Mouse (Mus musculus) forebrain, embryonic 15.5 days (tissue): ENCODE results near the gene Npas3. TPM values are rescaled to one million over a fixed set of nuclear protein-coding genes. Genes with fewer than 3 reads are reported as not detected.

ENCODE experiments used
- ATAC-seq: fragments of 200-750 bp; cut with Nextera tagmentation; replicated peaks from 2 replicates; pipeline ENCODE4 v1.8.0; 2017; ENCODE audit warnings: mild to moderate bottlenecking, moderate TSS enrichment, moderate library complexity
- H3K27ac ChIP-seq: fragments of 300-500 bp; sonication (generic); replicated peaks from 2 replicates; pipeline ENCODE4 v1.5.1; 2015; ENCODE audit warnings: mild to moderate bottlenecking, inconsistent platforms
- H3K27me3 ChIP-seq: fragments of 300-500 bp; sonication (generic); 2 replicates; pipeline ENCODE4 v1.6.1; 2015; ENCODE audit warnings: inconsistent platforms
- H3K36me3 ChIP-seq: fragments of 300-500 bp; sonication (generic); 2 replicates; pipeline ENCODE4 v1.6.1; 2015; ENCODE audit warnings: mild to moderate bottlenecking, inconsistent platforms
- H3K4me1 ChIP-seq: fragments of 300-500 bp; sonication (generic); 2 replicates; pipeline ENCODE4 v1.6.1; 2015; ENCODE audit warnings: inconsistent platforms
- H3K4me2 ChIP-seq: fragments of 300-500 bp; sonication (generic); replicated peaks from 2 replicates; pipeline ENCODE4 v1.6.1; 2015; ENCODE audit warnings: mild to moderate bottlenecking, inconsistent platforms
- H3K4me3 ChIP-seq: fragments of 300-500 bp; sonication (generic); 2 replicates; pipeline ENCODE4 v1.5.1; 2015; ENCODE audit warnings: mild to moderate bottlenecking, inconsistent platforms
- H3K9ac ChIP-seq: fragments of 300-500 bp; sonication (generic); replicated peaks from 2 replicates; pipeline ENCODE4 v1.6.1; 2015; ENCODE audit warnings: mild to moderate bottlenecking, inconsistent platforms
- H3K9me3 ChIP-seq: fragments of 300-500 bp; sonication (generic); 2 replicates; pipeline ENCODE4 v1.6.1; 2016; ENCODE audit warnings: inconsistent platforms
- WGBS: fragments of 180-500 bp; shearing (Covaris S2); methylation state at CpG from one replicate; pipeline ENCODE4 v1.1.7; 2015; ENCODE audit warnings: mixed read lengths; 5-methylcytosine and 5-hydroxymethylcytosine counted together
- polyA plus RNA-seq: library from polyadenylated mRNA; unstranded; fragments of >200 nt; fragmentation: Nextera tagmentation; extraction: Ambion mirVana; gene quantifications from 2 replicates; pipeline ENCODE4 v1.2.1, GENCODE M21; 2015

Npas3 gene
- polyA plus RNA-seq, 1 experiment from 2014 or later, result 18.3 TPM

DNA sequence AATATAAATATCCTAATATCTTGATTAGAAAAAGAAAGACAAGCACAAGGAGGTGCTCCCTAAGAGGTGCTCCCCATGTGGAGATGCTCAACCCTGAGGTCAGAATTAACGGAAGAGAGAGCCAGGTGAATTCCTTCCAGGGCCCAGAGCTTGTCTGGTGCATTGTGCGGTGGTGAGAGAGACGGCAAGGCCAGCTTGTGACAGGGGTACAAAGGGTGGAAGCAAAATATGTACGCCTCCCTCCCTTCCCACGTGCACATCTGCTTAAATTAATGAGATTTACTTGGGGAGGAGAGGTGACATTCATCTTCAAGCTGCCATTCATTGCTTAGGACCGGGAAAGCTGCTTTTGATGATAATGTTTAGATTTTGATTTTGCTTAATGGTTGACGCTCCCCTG is 713.5 kb downstream of the Npas3 start:
- Histone ChIP-seq H3K9ac (no peak overlapping the region), H3K27ac (no peak overlapping the region), H3K4me2 (no peak overlapping the region), H3K4me1 (no peaks in the 10 kb centered on the region), H3K4me3 (no peak overlapping the region), H3K36me3 (no peaks in the 10 kb centered on the region), H3K9me3 (no peaks in the 10 kb centered on the region), H3K27me3 (no peaks in the 10 kb centered on the region)
- no peak for ATAC-seq
- 25% methylated on average over 7 of the region's 7 CpGs for WGBS

GRCm38 (mm10) chr12:53963534-53963933 is 715.1 kb downstream of the Npas3 start:
- no peak overlapping the region for H3K4me3 ChIP-seq
- no peaks in the 10 kb centered on the region for H3K9me3 ChIP-seq
- no peaks in the 10 kb centered on the region for H3K27me3 ChIP-seq
- WGBS, result 86% methylated on average over 5 of the region's 5 CpGs
- ATAC-seq, result no peak
- H3K27ac ChIP-seq, result no peak overlapping the region
- no peaks in the 10 kb centered on the region for H3K36me3 ChIP-seq
- H3K4me2 ChIP-seq, result no peak overlapping the region
- H3K4me1 ChIP-seq, result no peaks in the 10 kb centered on the region
- no peak overlapping the region for H3K9ac ChIP-seq

GRCm38 (mm10) chr12:53969378-53970174 is 721.1 kb downstream of the Npas3 start:
- no peaks in the 10 kb centered on the region for H3K9me3 ChIP-seq
- no peak overlapping the region for H3K9ac ChIP-seq
- H3K4me1 ChIP-seq, result peaks cover 5% of the 10 kb centered on the region; the same call in 1 of the 2 replicates
- no peak overlapping the region for H3K4me2 ChIP-seq
- H3K27ac ChIP-seq, result no peak overlapping the region
- 85% methylated on average over 10 of the region's 10 CpGs for WGBS
- no peaks in the 10 kb centered on the region for H3K36me3 ChIP-seq
- no peak for ATAC-seq
- H3K4me3 ChIP-seq, result no peak overlapping the region
- H3K27me3 ChIP-seq, result no peaks in the 10 kb centered on the region

GRCm38 (mm10) chr12:53970721-53971120 is 722.2 kb downstream of the Npas3 start:
- Histone ChIP-seq H3K27ac (no peak overlapping the region), H3K4me3 (no peak overlapping the region), H3K36me3 (no peaks in the 10 kb centered on the region), H3K9ac (no peak overlapping the region), H3K9me3 (no peaks in the 10 kb centered on the region), H3K4me2 (no peak overlapping the region), H3K4me1 (peaks cover 5% of the 10 kb centered on the region; the same call in 1 of the 2 replicates), H3K27me3 (no peaks in the 10 kb centered on the region)
- WGBS, result 94% methylated on average over 7 of the region's 7 CpGs
- ATAC-seq, result no peak

- Histone ChIP-seq H3K4me3 (no peak overlapping the region), H3K27me3 (no peaks in the 10 kb centered on the region), H3K27ac (no peak overlapping the region), H3K4me2 (no peak overlapping the region), H3K9me3 (no peaks in the 10 kb centered on the region), H3K9ac (no peak overlapping the region), H3K4me1 (peaks cover 9% of the 10 kb centered on the region; the same call in 1 of the 2 replicates), H3K36me3 (no peaks in the 10 kb centered on the region)
- 41% methylated on average over 6 of the region's 6 CpGs for WGBS
- no peak for ATAC-seq
Measured at GRCm38 (mm10) chr12:53973414-53973813, 724.9 kb downstream of the Npas3 start.

- Histone ChIP-seq H3K4me1 (peaks cover 17% of the 10 kb centered on the region), H3K27me3 (peaks cover 5% of the 10 kb centered on the region; the same call in 1 of the 2 replicates), H3K9me3 (no peaks in the 10 kb centered on the region), H3K4me2 (no peak overlapping the region), H3K36me3 (no peaks in the 10 kb centered on the region), H3K27ac (no peak overlapping the region), H3K4me3 (no peak overlapping the region), H3K9ac (no peak overlapping the region)
- WGBS, result 72% methylated on average over 9 of the region's 9 CpGs
- ATAC-seq, result no peak
Measured at GRCm38 (mm10) chr12:53981575-53982507, 733.4 kb downstream of the Npas3 start.

- H3K9me3 ChIP-seq, result no peaks in the 10 kb centered on the region
- H3K4me1 ChIP-seq, result peaks cover 17% of the 10 kb centered on the region
- no peak overlapping the region for H3K9ac ChIP-seq
- no peak overlapping the region for H3K4me2 ChIP-seq
- peaks cover 10% of the 10 kb centered on the region; the same call in 1 of the 2 replicates for H3K27me3 ChIP-seq
- H3K4me3 ChIP-seq, result no peak overlapping the region
- ATAC-seq, result no peak
- no peaks in the 10 kb centered on the region for H3K36me3 ChIP-seq
- no peak overlapping the region for H3K27ac ChIP-seq
- WGBS, result 81% methylated on average over 7 of the region's 7 CpGs
Measured at GRCm38 (mm10) chr12:53983946-53984345, 735.5 kb downstream of the Npas3 start.

DNA sequence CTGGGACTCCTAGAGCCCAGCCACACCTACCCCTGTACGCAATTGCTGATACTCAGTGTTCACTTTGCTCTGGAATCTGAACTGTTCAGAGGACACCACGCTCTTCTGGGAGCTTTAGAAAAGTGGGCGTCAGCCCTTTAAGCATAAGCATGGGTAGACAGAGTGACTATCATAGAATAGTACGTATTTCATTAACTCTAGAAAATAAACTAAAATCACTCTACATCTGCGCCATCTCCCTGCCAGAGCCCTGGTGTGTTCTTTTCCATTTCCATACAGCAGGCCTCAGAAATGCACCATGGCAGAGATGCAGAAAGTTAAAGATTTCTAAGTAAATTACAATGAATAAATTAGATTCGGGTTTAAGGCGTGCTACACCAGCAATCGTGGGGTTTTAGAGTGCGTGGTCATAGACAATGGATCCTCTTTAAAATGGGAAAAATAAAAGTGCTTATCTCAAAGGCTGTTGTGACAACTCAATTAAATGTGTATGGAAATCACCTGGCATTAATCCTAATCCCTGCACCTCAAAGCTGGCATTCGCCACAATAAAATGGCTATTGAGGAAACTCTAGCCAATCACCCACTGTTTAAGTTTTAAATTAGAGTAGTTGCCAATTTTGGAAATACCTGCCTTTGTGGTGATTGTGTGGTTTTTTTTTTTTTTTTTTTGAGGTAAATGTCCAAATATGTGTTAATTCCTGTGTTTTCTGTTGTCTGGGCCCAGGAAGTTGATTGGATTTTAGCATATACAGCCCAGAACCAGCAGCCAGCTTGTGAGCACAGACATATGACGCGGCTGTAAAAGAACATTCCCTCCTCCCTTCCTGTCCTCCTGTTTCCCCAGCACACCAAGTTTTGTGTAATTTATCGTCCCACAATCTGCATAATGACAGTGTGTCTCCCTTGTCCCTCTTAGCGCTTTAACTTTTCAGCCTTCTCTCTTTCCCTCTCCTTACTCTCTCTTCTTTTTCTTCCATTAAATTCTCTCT is 737.7 kb downstream of the Npas3 start:
- no peak overlapping the region for H3K9ac ChIP-seq
- H3K4me3 ChIP-seq, result no peak overlapping the region
- ATAC-seq, result peak; percentile 79
- H3K36me3 ChIP-seq, result no peaks in the 10 kb centered on the region
- 25% methylated on average over 14 of the region's 14 CpGs for WGBS
- H3K4me1 ChIP-seq, result peaks cover 22% of the 10 kb centered on the region
- H3K27me3 ChIP-seq, result peaks cover 10% of the 10 kb centered on the region; the same call in 1 of the 2 replicates
- H3K4me2 ChIP-seq, result no peak overlapping the region
- no peak overlapping the region for H3K27ac ChIP-seq
- no peaks in the 10 kb centered on the region for H3K9me3 ChIP-seq

DNA sequence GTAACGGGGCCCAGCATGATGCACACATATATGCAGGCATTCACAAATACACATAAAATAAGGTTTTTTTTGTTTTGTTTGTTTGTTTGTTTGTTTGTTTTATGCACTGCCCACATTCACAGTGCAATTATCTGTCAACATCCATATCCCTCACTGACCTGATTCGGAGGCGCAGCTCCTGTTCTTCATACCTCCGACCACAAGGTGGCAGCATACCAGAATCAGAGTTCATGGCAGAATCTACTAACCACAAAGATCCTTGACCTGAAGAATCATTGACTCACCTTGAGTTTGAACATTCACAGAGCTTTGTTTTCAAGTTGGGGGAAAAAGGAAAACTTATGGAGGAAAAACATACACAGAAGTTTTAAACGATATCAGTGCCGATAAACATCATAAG is 743.9 kb downstream of the Npas3 start:
- H3K36me3 ChIP-seq, result no peaks in the 10 kb centered on the region
- no peak for ATAC-seq
- no peak overlapping the region for H3K27ac ChIP-seq
- H3K9ac ChIP-seq, result no peak overlapping the region
- H3K4me3 ChIP-seq, result no peak overlapping the region
- no peak overlapping the region for H3K4me2 ChIP-seq
- no peaks in the 10 kb centered on the region for H3K9me3 ChIP-seq
- 97% methylated on average over 6 of the region's 6 CpGs for WGBS
- H3K4me1 ChIP-seq, result peaks cover 8% of the 10 kb centered on the region; the same call in 1 of the 2 replicates
- peaks cover 5% of the 10 kb centered on the region; the same call in 1 of the 2 replicates for H3K27me3 ChIP-seq

GRCm38 (mm10) chr12:53995710-53996109 is 747.2 kb downstream of the Npas3 start:
- H3K4me1 ChIP-seq, result 0 out of 2 replicates have a peak, but pooled peaks cover 5% of the 10 kb centered on the region
- H3K4me3 ChIP-seq, result no peak overlapping the region
- no peak overlapping the region for H3K9ac ChIP-seq
- no peak for ATAC-seq
- H3K4me2 ChIP-seq, result no peak overlapping the region
- WGBS, result 72% methylated on average over 5 of the region's 5 CpGs
- no peaks in the 10 kb centered on the region for H3K36me3 ChIP-seq
- no peak overlapping the region for H3K27ac ChIP-seq
- no peaks in the 10 kb centered on the region for H3K27me3 ChIP-seq
- no peaks in the 10 kb centered on the region for H3K9me3 ChIP-seq

GRCm38 (mm10) chr12:53997141-53997540 is 748.7 kb downstream of the Npas3 start:
- no peak for ATAC-seq
- Histone ChIP-seq H3K27me3 (no peaks in the 10 kb centered on the region), H3K9me3 (no peaks in the 10 kb centered on the region), H3K4me3 (no peak overlapping the region), H3K36me3 (no peaks in the 10 kb centered on the region), H3K27ac (no peak overlapping the region), H3K4me2 (no peak overlapping the region), H3K4me1 (0 out of 2 replicates have a peak, but pooled peaks cover 5% of the 10 kb centered on the region), H3K9ac (no peak overlapping the region)
- WGBS, result 91% methylated on average over 3 of the region's 3 CpGs
